Mouse (Mus musculus): ENCODE measurements around the gene Sgsm1. TPM values are rescaled to one million over a fixed set of nuclear protein-coding genes. Genes with fewer than 3 reads are reported as not detected.

Gene Sgsm1
- polyA plus RNA-seq (2012; rRNA removed), result 3.5 and 3.9 TPM in 2 replicates

DNA sequence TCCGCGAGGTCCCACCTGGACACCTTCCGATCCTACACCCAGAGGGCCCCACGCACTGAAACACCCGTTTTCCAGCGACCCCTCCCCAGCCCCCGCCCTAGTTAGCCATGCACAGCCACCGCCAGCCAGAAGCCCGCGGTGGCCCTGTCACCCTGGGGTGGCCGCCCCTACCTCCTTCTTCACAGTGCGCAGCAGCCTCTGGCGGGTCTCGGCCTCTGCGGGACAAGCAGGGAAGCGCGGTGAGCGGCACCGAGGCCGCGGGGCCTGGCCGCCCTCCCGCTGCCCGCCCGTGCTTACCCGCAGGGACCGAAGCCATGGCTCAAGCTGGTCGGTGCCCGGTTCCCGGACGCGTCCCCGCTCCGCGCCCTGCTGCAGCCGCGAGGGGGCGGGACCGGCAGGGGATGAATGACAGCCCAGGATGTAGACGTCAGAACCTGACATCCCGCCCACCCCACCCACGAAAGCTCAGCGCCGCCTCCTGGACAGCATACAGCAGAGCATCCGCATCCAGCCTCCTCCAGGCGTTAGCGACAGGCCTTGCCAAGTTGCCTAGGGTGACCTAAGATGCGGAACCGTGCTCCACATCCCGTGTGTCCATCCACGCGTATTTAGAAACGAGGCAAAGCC, at the start of gene Sgsm1:
Gene Sgsm1, minus strand, starts transcription at position 410 of the 627 bp plus-strand sequence.
- Histone ChIP-seq H3K27ac (ENCODE audit: insufficient read depth, low read depth, low read length) (no peak within 1 kb of the TSS), H3K27me3 (replicated peaks; ENCODE audit: control insufficient read depth, insufficient read depth, low read length) (no peaks in the 10 kb centered on the region), H3K36me3 (ENCODE audit: control insufficient read depth, insufficient read depth, low read length) (no peaks in the 10 kb centered on the region), H3K4me1 (ENCODE audit: control insufficient read depth, insufficient read depth, low read length) (no peaks in the 10 kb centered on the region; the same call in 1 of the 2 replicates), H3K4me3 (ENCODE audit: insufficient read depth, low read depth, low read length) (peak within 1 kb of the TSS; percentile 55)
- TF ChIP-seq POLR2A (IDR thresholded peaks at IDR 0.05; ENCODE audit: low read depth, low read length), result no peak
- no peak; the same call in 1 of the 2 replicates for TF ChIP-seq CTCF (conservative IDR thresholded peaks at IDR 0.05; ENCODE audit: insufficient read depth, insufficient read length, low read depth, low read length)
- WGBS, result 3% methylated on average over 53 of the region's 53 CpGs
- peak; percentile 80 for DNase-seq

DNA sequence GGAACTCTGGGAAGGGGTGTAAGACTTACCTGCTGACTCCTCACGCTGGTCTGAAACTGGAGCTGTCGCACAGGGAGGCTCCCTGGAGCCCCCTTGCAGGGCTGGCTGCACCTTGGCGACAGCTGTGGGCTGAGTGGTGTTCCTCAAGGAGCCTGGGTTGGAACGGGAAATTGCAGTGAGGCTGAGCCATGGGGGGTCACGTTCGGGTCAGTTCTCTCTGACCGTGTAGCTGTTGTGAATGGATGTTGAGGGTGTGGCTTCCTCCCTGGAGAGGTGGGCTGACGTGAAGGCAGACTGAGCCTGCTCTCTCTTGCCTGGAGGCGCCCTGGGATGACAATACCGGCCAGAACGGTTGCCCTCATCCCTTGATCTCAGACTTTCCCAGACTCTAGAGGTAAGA, 48.2 kb upstream of the Sgsm1 start:
- no peak overlapping the region for H3K27ac ChIP-seq (ENCODE audit: insufficient read depth, low read depth, low read length)
- no peak for TF ChIP-seq CTCF (conservative IDR thresholded peaks at IDR 0.05; ENCODE audit: insufficient read depth, insufficient read length, low read depth, low read length)
- TF ChIP-seq POLR2A (IDR thresholded peaks at IDR 0.05; ENCODE audit: low read depth, low read length), result no peak
- H3K27me3 ChIP-seq (replicated peaks; ENCODE audit: control insufficient read depth, insufficient read depth, low read length), result no peaks in the 10 kb centered on the region
- H3K4me1 ChIP-seq (ENCODE audit: control insufficient read depth, insufficient read depth, low read length), result no peaks in the 10 kb centered on the region
- H3K36me3 ChIP-seq (ENCODE audit: control insufficient read depth, insufficient read depth, low read length), result no peaks in the 10 kb centered on the region
- 12% methylated on average over 11 of the region's 11 CpGs for WGBS
- no peak overlapping the region for H3K4me3 ChIP-seq (ENCODE audit: insufficient read depth, low read depth, low read length)
- DNase-seq, result peak; percentile 47

DNA sequence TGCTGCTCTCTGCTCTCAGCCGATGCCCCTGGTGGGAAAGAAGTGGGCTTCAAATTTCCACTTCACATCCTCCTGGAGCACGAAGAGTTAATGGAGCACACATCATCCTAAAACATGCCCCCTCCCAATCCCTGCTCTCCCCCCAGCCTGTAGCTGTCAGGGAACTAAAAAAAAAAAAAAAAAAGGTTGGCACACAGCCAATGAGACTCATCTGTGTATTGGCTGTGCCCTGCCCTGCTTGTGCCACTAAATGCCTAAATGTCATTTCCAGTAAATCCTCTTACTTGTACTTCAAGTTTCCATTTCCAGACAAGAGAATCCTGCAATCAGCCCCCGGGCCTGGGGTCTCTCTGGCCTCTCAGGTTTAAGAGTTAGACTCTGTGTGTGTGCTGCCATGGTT, 47.1 kb upstream of the Sgsm1 start:
- 14% methylated on average over 3 of the region's 3 CpGs for WGBS
- no peak for DNase-seq
- H3K27me3 ChIP-seq (replicated peaks; ENCODE audit: control insufficient read depth, insufficient read depth, low read length), result no peaks in the 10 kb centered on the region
- H3K4me1 ChIP-seq (ENCODE audit: control insufficient read depth, insufficient read depth, low read length), result no peaks in the 10 kb centered on the region
- H3K4me3 ChIP-seq (ENCODE audit: insufficient read depth, low read depth, low read length), result no peak overlapping the region
- H3K36me3 ChIP-seq (ENCODE audit: control insufficient read depth, insufficient read depth, low read length), result no peaks in the 10 kb centered on the region
- H3K27ac ChIP-seq (ENCODE audit: insufficient read depth, low read depth, low read length), result no peak overlapping the region
- TF ChIP-seq POLR2A (IDR thresholded peaks at IDR 0.05; ENCODE audit: low read depth, low read length) (no peak), CTCF (conservative IDR thresholded peaks at IDR 0.05; ENCODE audit: insufficient read depth, insufficient read length, low read depth, low read length) (no peak)

DNA sequence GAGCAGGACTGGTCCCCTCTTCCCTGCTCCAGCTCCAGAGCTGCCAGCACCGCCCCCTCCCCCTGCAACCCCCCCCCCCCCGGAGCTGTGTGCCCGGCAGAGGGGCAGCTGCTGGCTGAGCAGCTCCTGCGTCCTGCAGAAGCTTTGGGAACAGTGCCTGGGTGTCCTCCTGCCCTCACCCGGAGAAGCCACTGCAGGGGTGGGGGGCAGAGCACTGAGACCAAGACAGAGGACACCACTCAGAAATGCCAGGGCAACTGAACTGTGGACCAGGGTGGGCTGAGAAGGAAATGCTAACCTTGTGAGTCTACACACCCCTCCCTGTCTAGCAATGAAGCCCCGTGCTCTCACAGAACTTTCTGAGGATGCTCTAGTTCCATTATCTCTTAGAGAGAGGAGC, 46.6 kb upstream of the Sgsm1 start, which contains the start of gene Aym1:
Gene Aym1, plus strand, starts transcription at position 109 of the 400 bp plus-strand sequence.
- no peak within 1 kb of the TSS for H3K4me3 ChIP-seq (ENCODE audit: insufficient read depth, low read depth, low read length)
- TF ChIP-seq POLR2A (IDR thresholded peaks at IDR 0.05; ENCODE audit: low read depth, low read length) (no peak), CTCF (conservative IDR thresholded peaks at IDR 0.05; ENCODE audit: insufficient read depth, insufficient read length, low read depth, low read length) (no peak)

DNA sequence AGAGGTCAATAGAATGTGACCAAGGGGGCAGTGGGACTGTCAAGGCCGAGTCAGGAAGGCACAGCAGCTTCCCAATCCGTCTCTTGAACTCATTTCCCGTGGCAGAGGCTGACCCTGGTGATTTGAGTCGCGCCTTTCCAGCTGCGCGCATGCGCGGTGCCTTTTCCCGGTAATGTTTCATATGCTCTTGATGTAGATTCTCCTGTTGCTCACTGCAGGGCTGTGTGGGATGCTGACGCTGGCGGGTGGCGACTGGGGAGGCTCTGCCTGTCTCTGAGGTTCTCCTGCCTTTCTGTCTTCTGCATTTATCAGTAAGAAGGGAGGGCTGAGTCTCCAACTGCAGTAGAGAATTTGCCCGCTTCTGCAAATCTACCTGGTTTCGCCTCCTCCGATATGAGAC, 43.7 kb upstream of the Sgsm1 start:
- Histone ChIP-seq H3K27me3 (replicated peaks; ENCODE audit: control insufficient read depth, insufficient read depth, low read length) (no peaks in the 10 kb centered on the region), H3K27ac (ENCODE audit: insufficient read depth, low read depth, low read length) (no peak overlapping the region), H3K36me3 (ENCODE audit: control insufficient read depth, insufficient read depth, low read length) (no peaks in the 10 kb centered on the region), H3K4me1 (ENCODE audit: control insufficient read depth, insufficient read depth, low read length) (no peaks in the 10 kb centered on the region), H3K4me3 (ENCODE audit: insufficient read depth, low read depth, low read length) (no peak overlapping the region)
- DNase-seq, result peak; percentile 7
- 49% methylated on average over 16 of the region's 16 CpGs for WGBS
- TF ChIP-seq POLR2A (IDR thresholded peaks at IDR 0.05; ENCODE audit: low read depth, low read length) (no peak), CTCF (conservative IDR thresholded peaks at IDR 0.05; ENCODE audit: insufficient read depth, insufficient read length, low read depth, low read length) (no peak)

More for the DNA sequence above, 46.6 kb upstream of the Sgsm1 start, which contains the start of gene Aym1:
- Histone ChIP-seq H3K4me1 (ENCODE audit: control insufficient read depth, insufficient read depth, low read length) (no peaks in the 10 kb centered on the region), H3K27ac (ENCODE audit: insufficient read depth, low read depth, low read length) (no peak within 1 kb of the TSS), H3K27me3 (replicated peaks; ENCODE audit: control insufficient read depth, insufficient read depth, low read length) (no peaks in the 10 kb centered on the region), H3K36me3 (ENCODE audit: control insufficient read depth, insufficient read depth, low read length) (no peaks in the 10 kb centered on the region)
- DNase-seq, result no peak
- WGBS, result 33% methylated on average over 4 of the region's 6 CpGs

DNA sequence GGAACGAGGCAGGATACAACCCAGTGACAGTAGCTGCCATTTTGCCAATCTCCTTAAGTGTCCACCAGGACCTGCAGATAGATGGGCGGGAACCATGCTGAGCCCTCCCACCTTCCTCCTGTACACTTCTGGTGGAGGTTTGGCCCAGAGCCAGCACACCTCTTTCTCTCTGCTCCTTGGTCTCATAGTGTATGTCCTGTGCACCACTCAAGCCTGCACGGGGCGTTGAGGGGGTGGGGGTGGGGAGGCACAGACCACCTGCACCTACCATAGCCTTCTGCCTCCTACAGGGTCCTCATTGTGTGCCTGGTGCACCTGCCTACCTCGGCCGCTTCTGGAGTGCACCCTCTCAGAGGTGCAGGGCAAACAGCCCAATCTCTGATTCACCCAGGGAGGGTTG, 42.0 kb upstream of the Sgsm1 start:
- 51% methylated on average over 6 of the region's 6 CpGs for WGBS
- TF ChIP-seq CTCF (conservative IDR thresholded peaks at IDR 0.05; ENCODE audit: insufficient read depth, insufficient read length, low read depth, low read length) (no peak), POLR2A (IDR thresholded peaks at IDR 0.05; ENCODE audit: low read depth, low read length) (no peak)
- no peak for DNase-seq
- Histone ChIP-seq H3K27me3 (replicated peaks; ENCODE audit: control insufficient read depth, insufficient read depth, low read length) (no peaks in the 10 kb centered on the region; the same call in 1 of the 2 replicates), H3K36me3 (ENCODE audit: control insufficient read depth, insufficient read depth, low read length) (no peaks in the 10 kb centered on the region), H3K27ac (ENCODE audit: insufficient read depth, low read depth, low read length) (no peak overlapping the region), H3K4me3 (ENCODE audit: insufficient read depth, low read depth, low read length) (no peak overlapping the region), H3K4me1 (ENCODE audit: control insufficient read depth, insufficient read depth, low read length) (no peaks in the 10 kb centered on the region)

DNA sequence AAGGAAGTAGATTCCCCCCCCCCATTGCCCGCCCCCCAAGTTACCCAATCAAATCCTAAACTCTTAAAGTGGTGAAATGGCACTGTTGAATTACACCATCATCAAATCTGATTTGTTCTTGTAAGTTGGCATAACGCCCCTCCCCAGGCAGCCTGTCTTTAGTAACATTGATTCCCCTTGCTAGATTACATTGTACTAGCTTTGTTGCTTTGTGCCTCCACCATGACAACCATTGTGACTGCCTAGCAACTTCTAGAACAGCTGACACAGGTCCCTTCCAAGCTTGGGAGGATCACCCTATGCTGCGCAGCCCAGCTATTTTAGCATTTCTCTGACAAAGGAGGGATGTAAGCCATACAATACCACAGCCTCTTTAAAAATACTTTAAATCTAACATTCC, 41.2 kb upstream of the Sgsm1 start:
- no peak overlapping the region for H3K4me3 ChIP-seq (ENCODE audit: insufficient read depth, low read depth, low read length)
- no peak overlapping the region for H3K27ac ChIP-seq (ENCODE audit: insufficient read depth, low read depth, low read length)
- 88% methylated on average over 3 of the region's 3 CpGs for WGBS
- no peaks in the 10 kb centered on the region for H3K36me3 ChIP-seq (ENCODE audit: control insufficient read depth, insufficient read depth, low read length)
- no peaks in the 10 kb centered on the region for H3K4me1 ChIP-seq (ENCODE audit: control insufficient read depth, insufficient read depth, low read length)
- H3K27me3 ChIP-seq (replicated peaks; ENCODE audit: control insufficient read depth, insufficient read depth, low read length), result no peaks in the 10 kb centered on the region; the same call in 1 of the 2 replicates
- no peak for TF ChIP-seq POLR2A (IDR thresholded peaks at IDR 0.05; ENCODE audit: low read depth, low read length)
- TF ChIP-seq CTCF (conservative IDR thresholded peaks at IDR 0.05; ENCODE audit: insufficient read depth, insufficient read length, low read depth, low read length), result no peak
- DNase-seq, result no peak
